Comparison of ENCODE assay signal across 8 mouse cellular contexts in genomic region chr7:113688231-113688669, GRCm38 (mm10).
DNase-seq lines count a peak whose midpoint lies in the region; ATAC-seq and TF ChIP-seq lines count a peak whose summit lies in the region.
"Had no signal": no experiment of that assay in that cellular context is flagged by ENCODE, and none has a peak within 500 bp of the region (broad histone marks: within the 10 kb centered on the region; RNA-seq: fewer than 3 reads in every experiment).

No protein-coding gene starts in this region.

- H3K27me3 ChIP-seq in lung, embryonic 14.5 days (ENCODE audit: insufficient read depth, low read length), result no peaks in the 10 kb centered on the region
- H3K27me3 ChIP-seq in embryonic facial prominence, embryonic 11.5 days (ENCODE audit: control insufficient read depth, insufficient read depth, low read length), result no peaks in the 10 kb centered on the region
- no peaks in the 10 kb centered on the region for H3K27me3 ChIP-seq in myocyte (ENCODE audit: control insufficient read depth, insufficient read depth, insufficient read length)

- H3ac ChIP-seq in myocyte (ENCODE audit: control insufficient read depth, insufficient read length), result no peak overlapping the region

- ATAC-seq in lung, embryonic 14.5 days (ENCODE audit: insufficient read depth), result peak; percentile 74
- ATAC-seq in embryonic facial prominence, embryonic 11.5 days (replicated peaks; ENCODE audit: insufficient number of reproducible peaks, low FRiP score, low TSS enrichment, low read depth), result peak; percentile 52

- DNase-seq in lung, embryonic 14.5 days, result peak; percentile 39
- DNase-seq in lung, adult 18-20 months, result no peak
- peak; percentile 85 for DNase-seq in embryo, embryonic 10 days (ENCODE audit: low spot score)
- peak; percentile 58 for DNase-seq in embryonic facial prominence, embryonic 11.5 days (ENCODE audit: low spot score)
- no peak for DNase-seq in kidney, adult 11 months
- no peak for DNase-seq in thymus, postnatal 36 days
- DNase-seq: kidney, adult 18-20 months had no signal

- no peak for TF ChIP-seq CTCF in lung, embryonic 14.5 days (IDR thresholded peaks at IDR 0.05; ENCODE audit: low read depth)

- H3K9me3 ChIP-seq in lung, embryonic 14.5 days (ENCODE audit: low read depth, low read length), result no peaks in the 10 kb centered on the region
- no peaks in the 10 kb centered on the region for H3K9me3 ChIP-seq in embryonic facial prominence, embryonic 11.5 days (replicated peaks; ENCODE audit: control insufficient read depth, low read length)

- 25% methylated on average over 8 of the region's 8 CpGs for WGBS in lung, embryonic 14.5 days
- WGBS in embryonic facial prominence, embryonic 11.5 days, result 17% methylated on average over 8 of the region's 8 CpGs

- no peaks in the 10 kb centered on the region for H3K4me1 ChIP-seq in lung, embryonic 14.5 days (ENCODE audit: insufficient read depth)
- H3K4me1 ChIP-seq in embryonic facial prominence, embryonic 11.5 days (ENCODE audit: control insufficient read depth, insufficient read depth, low read length), result no peaks in the 10 kb centered on the region; the same call in 1 of the 2 replicates

- no peak overlapping the region for H3K4me3 ChIP-seq in lung, embryonic 14.5 days (ENCODE audit: low read depth, low read length)
- H3K4me3 ChIP-seq in embryonic facial prominence, embryonic 11.5 days (ENCODE audit: low read depth, low read length), result no peak overlapping the region
- no peak overlapping the region for H3K4me3 ChIP-seq in myocyte

- H3K4me2 ChIP-seq in lung, embryonic 14.5 days, result no peak overlapping the region
- H3K4me2 ChIP-seq in embryonic facial prominence, embryonic 11.5 days (ENCODE audit: low read depth, low read length), result no peak overlapping the region
- peak overlapping the region; percentile 18 for H3K4me2 ChIP-seq in myocyte (ENCODE audit: low read depth)

- H3K9ac ChIP-seq in lung, embryonic 14.5 days, result no peak overlapping the region
- no peak overlapping the region for H3K9ac ChIP-seq in embryonic facial prominence, embryonic 11.5 days (replicated peaks; ENCODE audit: low read length)

- no peak for TF ChIP-seq POLR2A in myocyte (IDR thresholded peaks at IDR 0.05; ENCODE audit: insufficient read length, low read depth)

- peak overlapping the region; percentile 58; the same call in 1 of the 2 replicates for H3K27ac ChIP-seq in lung, embryonic 14.5 days (ENCODE audit: low read depth)
- H3K27ac ChIP-seq in embryonic facial prominence, embryonic 11.5 days (replicated peaks; ENCODE audit: low read depth, low read length), result no peak overlapping the region

- H3K36me3 ChIP-seq in lung, embryonic 14.5 days (ENCODE audit: insufficient read depth), result no peaks in the 10 kb centered on the region
- no peaks in the 10 kb centered on the region for H3K36me3 ChIP-seq in embryonic facial prominence, embryonic 11.5 days (replicated peaks; ENCODE audit: control insufficient read depth, insufficient read depth, low read depth, low read length)
- H3K36me3 ChIP-seq in myocyte (ENCODE audit: control insufficient read depth, insufficient read depth), result no peaks in the 10 kb centered on the region

- no peaks in the 10 kb centered on the region for H3K79me2 ChIP-seq in myocyte (ENCODE audit: control insufficient read depth, insufficient read depth)

TF ChIP-seq in myocyte, 11 proteins besides CTCF, POLR2A, EP300 and RAD21:
- TF ChIP-seq MYOD1 (IDR thresholded peaks at IDR 0.05; ENCODE audit: control insufficient read depth in 1 of 3, insufficient read length in 2 of 3, low read depth in 2 of 3), result peak in 1 of 3 experiments; percentile 57
- TF ChIP-seq SRF (IDR thresholded peaks at IDR 0.05; ENCODE audit: control insufficient read depth, insufficient read length, low read depth), result no peak
- TF ChIP-seq POLR2AphosphoS2 (IDR thresholded peaks at IDR 0.05; ENCODE audit: insufficient read length, low read depth), result no peak
- no peak for TF ChIP-seq USF1 (IDR thresholded peaks at IDR 0.05; ENCODE audit: low read depth)
- no peak for TF ChIP-seq CEBPB (IDR thresholded peaks at IDR 0.05; ENCODE audit: insufficient read depth, poor library complexity, severe bottlenecking)
- TF ChIP-seq MYOG (IDR thresholded peaks at IDR 0.05; ENCODE audit: control insufficient read depth in 1 of 3, insufficient read depth in 1 of 3, insufficient read length in 2 of 3, low read depth in 2 of 3), result peak in 2 of 3 experiments; percentile 30 to 75
- peak; percentile 7 for TF ChIP-seq TCF12 (IDR thresholded peaks at IDR 0.05; ENCODE audit: insufficient read depth, poor library complexity, severe bottlenecking)
- peak; percentile 27 for TF ChIP-seq TCF3 (IDR thresholded peaks at IDR 0.05; ENCODE audit: insufficient read length, low read depth)

Comparison
In these comparisons a context has a peak if more than half of its experiments do, and no peak if none do; other contexts are left out.
1. DNase-seq: peak in lung, embryonic 14.5 days (single experiment), embryo, embryonic 10 days (single experiment) and embryonic facial prominence, embryonic 11.5 days (single experiment); none in lung, adult 18-20 months (0 of 2), kidney, adult 11 months (single experiment) and thymus, postnatal 36 days (0 of 2).